Mouse (Mus musculus) intestine, embryonic 14.5 days (tissue): ENCODE results near the gene Gm49027. TPM values are rescaled to one million over a fixed set of nuclear protein-coding genes. Genes with fewer than 3 reads are reported as not detected.

Experiments used
- ATAC-seq: fragments of 200-750 bp; cut with Nextera tagmentation; replicated peaks from 2 replicates; pipeline ENCODE4 v1.8.0; 2017; ENCODE audit warnings: low read depth, moderate number of reproducible peaks, moderate TSS enrichment, moderate library complexity; ENCODE audit not compliant: low FRiP score, low TSS enrichment
- DNase-seq: peaks from one replicate; pipeline ENCODE4 v3.0.0-alpha.2; 2018; ENCODE audit warnings: low spot score
- H3K27ac ChIP-seq: fragments of 300-500 bp; sonication (generic); 2 replicates; pipeline ENCODE4 v1.5.1; 2014; ENCODE audit warnings: low read depth, mild to moderate bottlenecking, control low read depth
- H3K27me3 ChIP-seq: fragments of 300-500 bp; sonication (generic); replicated peaks from 2 replicates; pipeline ENCODE4 v1.6.1; 2014; ENCODE audit warnings: low read length, control low read depth; ENCODE audit not compliant: control insufficient read depth, insufficient read depth
- H3K36me3 ChIP-seq: fragments of 300-500 bp; sonication (generic); 2 replicates; pipeline ENCODE4 v1.6.1; 2014; ENCODE audit warnings: low read length, control low read depth; ENCODE audit not compliant: control insufficient read depth, insufficient read depth
- H3K4me1 ChIP-seq: fragments of 300-500 bp; sonication (generic); replicated peaks from 2 replicates; pipeline ENCODE4 v1.6.1; 2014; ENCODE audit warnings: low read length, control low read depth, mixed read lengths; ENCODE audit not compliant: control insufficient read depth, insufficient read depth
- H3K4me2 ChIP-seq: fragments of 300-500 bp; sonication (generic); 2 replicates; pipeline ENCODE4 v1.6.1; 2014; ENCODE audit warnings: low read length
- H3K4me3 ChIP-seq: fragments of 300-500 bp; sonication (generic); 2 replicates; pipeline ENCODE4 v1.5.1; 2014; ENCODE audit warnings: low read depth, low read length, control low read depth, mixed read lengths
- H3K9ac ChIP-seq: fragments of 300-500 bp; sonication (generic); 2 replicates; pipeline ENCODE4 v1.6.1; 2014; ENCODE audit warnings: mild to moderate bottlenecking, low read length
- H3K9me3 ChIP-seq: fragments of 300-500 bp; sonication (generic); 2 replicates; pipeline ENCODE4 v1.6.1; 2016; ENCODE audit warnings: low read length, control low read depth; ENCODE audit not compliant: control insufficient read depth
- WGBS: fragments of 180-500 bp; shearing (Covaris S2); extraction: QIAGEN DNeasy Blood & Tissue Kit; methylation state at CpG from one replicate; pipeline ENCODE4 v1.1.7; 2014; 5-methylcytosine and 5-hydroxymethylcytosine counted together
- polyA plus RNA-seq: library from polyadenylated mRNA; unstranded; fragments of >200 nt; fragmentation: Nextera tagmentation; extraction: Ambion mirVana; gene quantifications from 2 replicates; pipeline ENCODE4 v1.2.1, GENCODE M21; 2014

Gene Gm49027
- polyA plus RNA-seq, result 13.7 and 16.4 TPM in 2 replicates

DNA sequence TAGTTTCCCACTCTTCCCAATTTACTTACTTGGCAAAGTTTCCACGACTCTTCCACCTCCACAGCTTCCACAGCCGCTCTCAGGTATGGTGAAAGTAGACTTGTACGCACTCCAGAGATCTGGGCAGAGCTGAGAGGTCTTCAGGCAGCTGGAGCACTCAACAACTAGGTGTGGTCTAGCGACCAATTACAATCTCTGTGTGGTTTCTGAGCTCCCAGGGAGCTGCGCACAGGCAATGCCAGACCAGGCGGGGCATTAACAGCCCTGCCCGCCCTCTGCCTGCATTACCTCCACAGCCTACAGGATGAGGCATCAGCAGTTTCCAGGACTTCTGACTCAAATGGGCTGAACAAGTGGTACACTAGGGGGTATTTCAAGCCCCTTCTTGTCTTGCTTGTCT, at the start of gene Gm49027:
TSS of gene Gm49027 (minus strand) at position 208 of the 400 bp plus-strand sequence.
- H3K36me3 ChIP-seq, result peaks cover 26% of the 10 kb centered on the region
- ATAC-seq (no peak), DNase-seq (no peak)
- no peaks in the 10 kb centered on the region for H3K9me3 ChIP-seq
- no peak within 1 kb of the TSS for H3K9ac ChIP-seq
- H3K27ac ChIP-seq, result peak within 1 kb of the TSS; percentile 6; the same call in 1 of the 2 replicates
- H3K4me1 ChIP-seq, result peaks cover 9% of the 10 kb centered on the region
- peak within 1 kb of the TSS; percentile 60 for H3K4me3 ChIP-seq
- H3K4me2 ChIP-seq, result peak within 1 kb of the TSS; percentile 40
- no peaks in the 10 kb centered on the region for H3K27me3 ChIP-seq
- whole genome bisulfite sequencing, result 83% methylated on average over 7 of the region's 7 CpGs

- Histone ChIP-seq H3K27me3 (no peaks in the 10 kb centered on the region), H3K9ac (no peak overlapping the region), H3K4me3 (peak overlapping the region; percentile 94), H3K4me1 (peaks cover 6% of the 10 kb centered on the region; the same call in 1 of the 2 replicates), H3K9me3 (no peaks in the 10 kb centered on the region), H3K36me3 (peaks cover 27% of the 10 kb centered on the region), H3K4me2 (peak overlapping the region; percentile 64), H3K27ac (no peak overlapping the region)
- DNase-seq (peak; percentile 53), ATAC-seq (0 out of 2 replicates have a peak, but pooled peaks have one; percentile 29)
- 62% methylated on average over 8 of the region's 8 CpGs for WGBS
Measured at GRCm38 (mm10) chr5:123573362-123573761, 48.1 kb upstream of the Gm49027 start.

GRCm38 (mm10) chr5:123572357-123573186, 47.3 kb upstream of the Gm49027 start, which contains the start of gene Vps33a:
Gene Vps33a (minus strand): TSS chr5:123573038.
- peaks cover 6% of the 10 kb centered on the region; the same call in 1 of the 2 replicates for H3K4me1 ChIP-seq
- under 1% methylated on average over 54 of the region's 54 CpGs for WGBS
- no peaks in the 10 kb centered on the region for H3K27me3 ChIP-seq
- H3K4me3 ChIP-seq, result peak within 1 kb of the TSS; percentile 94
- H3K36me3 ChIP-seq, result peaks cover 33% of the 10 kb centered on the region
- 0 out of 2 replicates have a peak within 1 kb of the TSS, but pooled peaks have one; percentile 33 for H3K27ac ChIP-seq
- H3K9me3 ChIP-seq, result no peaks in the 10 kb centered on the region
- H3K9ac ChIP-seq, result peak within 1 kb of the TSS; percentile 72
- peak; percentile 90 for ATAC-seq
- DNase-seq, result peak; percentile 99
- H3K4me2 ChIP-seq, result peak within 1 kb of the TSS; percentile 64

GRCm38 (mm10) chr5:123561128-123561527, 35.8 kb upstream of the Gm49027 start:
- DNase-seq, result no peak
- ATAC-seq, result no peak
- no peak overlapping the region for H3K4me3 ChIP-seq
- no peaks in the 10 kb centered on the region for H3K4me1 ChIP-seq
- no peaks in the 10 kb centered on the region for H3K9me3 ChIP-seq
- H3K4me2 ChIP-seq, result no peak overlapping the region
- WGBS, result 95% methylated on average over 11 of the region's 11 CpGs
- H3K36me3 ChIP-seq, result peaks cover 67% of the 10 kb centered on the region
- no peaks in the 10 kb centered on the region for H3K27me3 ChIP-seq
- no peak overlapping the region for H3K9ac ChIP-seq
- H3K27ac ChIP-seq, result no peak overlapping the region

GRCm38 (mm10) chr5:123559588-123559987, 34.3 kb upstream of the Gm49027 start:
- no peak for ATAC-seq
- Histone ChIP-seq H3K9me3 (no peaks in the 10 kb centered on the region), H3K4me1 (no peaks in the 10 kb centered on the region), H3K4me3 (no peak overlapping the region), H3K27me3 (no peaks in the 10 kb centered on the region), H3K36me3 (peaks cover 58% of the 10 kb centered on the region), H3K9ac (no peak overlapping the region), H3K27ac (no peak overlapping the region), H3K4me2 (no peak overlapping the region)
- WGBS, result 88% methylated on average over 8 of the region's 8 CpGs
- DNase-seq, result no peak

GRCm38 (mm10) chr5:123556451-123556850, 31.2 kb upstream of the Gm49027 start:
- no peaks in the 10 kb centered on the region for H3K9me3 ChIP-seq
- no peak overlapping the region for H3K4me3 ChIP-seq
- 72% methylated on average over 2 of the region's 2 CpGs for WGBS
- peaks cover 36% of the 10 kb centered on the region for H3K36me3 ChIP-seq
- H3K4me2 ChIP-seq, result no peak overlapping the region
- no peak overlapping the region for H3K9ac ChIP-seq
- DNase-seq (no peak), ATAC-seq (no peak)
- no peaks in the 10 kb centered on the region for H3K4me1 ChIP-seq
- no peak overlapping the region for H3K27ac ChIP-seq
- H3K27me3 ChIP-seq, result no peaks in the 10 kb centered on the region

DNA sequence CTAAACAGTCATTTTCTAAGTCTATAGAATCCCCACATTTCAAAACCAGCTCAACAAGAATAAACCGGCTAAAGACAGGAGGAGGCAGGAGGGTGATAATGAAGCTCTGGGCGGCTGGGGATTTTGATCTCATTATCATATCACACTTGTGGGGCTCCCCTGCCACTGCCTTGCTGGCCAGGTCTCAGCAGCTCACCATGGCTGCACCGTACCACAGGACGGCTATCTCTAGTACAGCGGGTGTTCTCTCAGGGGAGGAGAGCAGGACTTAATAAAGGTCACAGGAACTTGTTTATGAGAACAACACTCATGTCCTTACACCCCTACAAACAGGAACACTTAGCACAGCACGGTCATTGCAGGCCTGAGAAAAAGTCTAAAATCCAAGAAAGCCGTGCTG, 30.4 kb upstream of the Gm49027 start:
- H3K9ac ChIP-seq, result no peak overlapping the region
- no peak overlapping the region for H3K4me3 ChIP-seq
- H3K9me3 ChIP-seq, result no peaks in the 10 kb centered on the region
- peaks cover 36% of the 10 kb centered on the region for H3K36me3 ChIP-seq
- H3K4me1 ChIP-seq, result no peaks in the 10 kb centered on the region
- 90% methylated on average over 7 of the region's 7 CpGs for WGBS
- no peak overlapping the region for H3K4me2 ChIP-seq
- ATAC-seq (no peak), DNase-seq (no peak)
- no peak overlapping the region for H3K27ac ChIP-seq
- no peaks in the 10 kb centered on the region for H3K27me3 ChIP-seq

- H3K9me3 ChIP-seq, result no peaks in the 10 kb centered on the region
- WGBS, result 93% methylated on average over 10 of the region's 10 CpGs
- H3K36me3 ChIP-seq, result peaks cover 77% of the 10 kb centered on the region
- DNase-seq (no peak), ATAC-seq (no peak)
- H3K27ac ChIP-seq, result no peak overlapping the region
- H3K9ac ChIP-seq, result no peak overlapping the region
- no peaks in the 10 kb centered on the region for H3K4me1 ChIP-seq
- H3K27me3 ChIP-seq, result no peaks in the 10 kb centered on the region
- H3K4me2 ChIP-seq, result no peak overlapping the region
- H3K4me3 ChIP-seq, result no peak overlapping the region
Measured at GRCm38 (mm10) chr5:123533801-123534200, 8.5 kb upstream of the Gm49027 start.
